In genomic region chr3:145649852-145650202, GRCm38 (mm10) we compare ENCODE assay signal across 9 mouse cellular contexts. TPM values are rescaled to one million over a fixed set of nuclear protein-coding genes. Genes with fewer than 3 reads are reported as not detected.
DNase-seq lines count a peak whose midpoint lies in the region; ATAC-seq lines count a peak whose summit lies in the region.
"Had no signal": no experiment of that assay in that cellular context is flagged by ENCODE, and none has a peak within 500 bp of the region (broad histone marks: within the 10 kb centered on the region; RNA-seq: fewer than 3 reads in every experiment).

Gene Ccn1 (minus strand): TSS chr3:145649981.

- WGBS in limb, embryonic 13.5 days = under 1% methylated on average over 21 of the region's 29 CpGs
- 0% methylated on average over 28 of the region's 29 CpGs for WGBS in midbrain, embryonic 16.5 days

- peak within 1 kb of the TSS; percentile 75 for H3K4me2 ChIP-seq in limb, embryonic 13.5 days (replicated peaks)
- peak within 1 kb of the TSS; percentile 71 for H3K4me2 ChIP-seq in midbrain, embryonic 16.5 days (ENCODE audit: low read length)

- H3K27me3 ChIP-seq in limb, embryonic 13.5 days = no peaks in the 10 kb centered on the region
- H3K27me3 ChIP-seq in midbrain, embryonic 16.5 days (ENCODE audit: control insufficient read depth, insufficient read depth, low read depth, low read length) = peaks cover 26% of the 10 kb centered on the region

- H3K27ac ChIP-seq in limb, embryonic 13.5 days = peak within 1 kb of the TSS; percentile 98
- H3K27ac ChIP-seq in midbrain, embryonic 16.5 days (ENCODE audit: low read length) = peak within 1 kb of the TSS; percentile 48; the same call in 1 of the 2 replicates

- H3K4me1 ChIP-seq in limb, embryonic 13.5 days = peaks cover 72% of the 10 kb centered on the region
- H3K4me1 ChIP-seq in midbrain, embryonic 16.5 days (ENCODE audit: control insufficient read depth, insufficient read depth, low read length) = peaks cover 44% of the 10 kb centered on the region

- H3K4me3 ChIP-seq in limb, embryonic 13.5 days = peak within 1 kb of the TSS; percentile 78
- H3K4me3 ChIP-seq in midbrain, embryonic 16.5 days (ENCODE audit: low read depth, low read length) = peak within 1 kb of the TSS; percentile 47

- ATAC-seq in limb, embryonic 13.5 days (ENCODE audit: low FRiP score, low read depth) = peak; percentile 75
- peak; percentile 54 for ATAC-seq in midbrain, embryonic 16.5 days
- no peak for ATAC-seq in erythroid progenitor cell, adult 5-6 weeks (replicated peaks; ENCODE audit: low FRiP score, poor library complexity, severe bottlenecking)

- peaks cover 17% of the 10 kb centered on the region for H3K36me3 ChIP-seq in limb, embryonic 13.5 days
- H3K36me3 ChIP-seq in midbrain, embryonic 16.5 days (ENCODE audit: control insufficient read depth, insufficient read depth, low read length) = no peaks in the 10 kb centered on the region

- peak within 1 kb of the TSS; percentile 93 for H3K9ac ChIP-seq in limb, embryonic 13.5 days
- peak within 1 kb of the TSS; percentile 46 for H3K9ac ChIP-seq in midbrain, embryonic 16.5 days (ENCODE audit: low read depth, low read length)

- DNase-seq in ZHBTc4 (ENCODE audit: low read depth, low spot score) = peak; percentile 95
- DNase-seq in embryo, embryonic 10.5 days (ENCODE audit: low spot score) = peak; percentile 93
- peak; percentile 86 for DNase-seq in gastrocnemius, postnatal 25 days
- peak; percentile 24 for DNase-seq in induced T-regulatory cell, adult 2 months (ENCODE audit: low read depth)
- peak; percentile 61 for DNase-seq in testis, postnatal 14 days (ENCODE audit: low spot score)

- H3K9me3 ChIP-seq in limb, embryonic 13.5 days = no peaks in the 10 kb centered on the region
- H3K9me3 ChIP-seq in midbrain, embryonic 16.5 days (replicated peaks; ENCODE audit: control insufficient read depth, low read length, poor library complexity, severe bottlenecking) = no peaks in the 10 kb centered on the region

RNA-seq across cellular contexts. Expression of gene Ccn1, which starts in this region (rescaled TPM):
- total RNA-seq in gastrocnemius, postnatal 25 days (2021) = 10 to 100 TPM; 18.2 to 21.4 TPM
- 102 and 104 TPM in 2 replicates for polyA plus RNA-seq in limb, embryonic 13.5 days (2015; fragmentation: Nextera tagmentation; extraction: Ambion mirVana)
- polyA plus RNA-seq in midbrain, embryonic 16.5 days (2015; fragmentation: Nextera tagmentation; extraction: Ambion mirVana) = 7.2 and 7.9 TPM in 2 replicates
- total RNA-seq in erythroid progenitor cell, adult 5-6 weeks (2015; ENCODE audit: low replicate concordance) = not detected in 2 replicates
- total RNA-seq in erythroid progenitor cell, adult 5-6 weeks (2017; ENCODE audit: low replicate concordance) = not detected in 2 replicates
- total RNA-seq: hematopoietic stem cell, adult 5-6 weeks had no signal

Comparison
In these comparisons a context has a peak if more than half of its experiments do, and no peak if none do; other contexts are left out.
1. RNA of gene Ccn1 (total RNA-seq): 18.2 to 21.4 TPM in gastrocnemius, postnatal 25 days; not detected in erythroid progenitor cell, adult 5-6 weeks; every median in the first group is over 10 times any median in the second.
2. RNA of gene Ccn1 (polyA plus RNA-seq): 102 to 104 TPM in limb, embryonic 13.5 days; 7.2 to 7.9 TPM in midbrain, embryonic 16.5 days; every median in the first group is over 10 times any median in the second.
3. DNase-seq: peak in every context shown above with its lines; median percentile 95 in ZHBTc4; 93 in embryo, embryonic 10.5 days; 86 in gastrocnemius, postnatal 25 days; 61 in testis, postnatal 14 days; 24 in induced T-regulatory cell, adult 2 months.